Mouse (Mus musculus) hematopoietic stem cell, adult 5-6 weeks (primary cell): ENCODE measurements around the gene Tln2. TPM values are rescaled to one million over a fixed set of nuclear protein-coding genes. Genes with fewer than 3 reads are reported as not detected.

Source experiments
- ATAC-seq, 2 experiments: fragments of 125-278 bp in 1 of 2; replicated peaks in 1 of 2; 2 replicates each; pipeline ENCODE4 v1.8.0; 2016 to 2017; ENCODE audit warnings: inconsistent platforms in 2 of 2, mild to moderate bottlenecking in 2 of 2, moderate number of reproducible peaks in 2 of 2, low read depth in 1 of 2, moderate TSS enrichment in 1 of 2; ENCODE audit not compliant: low FRiP score in 2 of 2, poor library complexity in 2 of 2, severe bottlenecking in 2 of 2, insufficient read depth in 1 of 2, low TSS enrichment in 1 of 2
- total RNA-seq: library from RNA; stranded (forward); fragments of 172-1452, 232-1000 nt; gene quantifications from 2 replicates; pipeline ENCODE4 v1.2.3, GENCODE M21; 2017

The Tln2 gene
- total RNA-seq, 1 experiment from 2014 or later = 0.50 TPM

- no peak for ATAC-seq
Measured at GRCm38 (mm10) chr9:67173154-67173553, 386.3 kb downstream of the Tln2 start.

GRCm38 (mm10) chr9:67171409-67171808 is 388.1 kb downstream of the Tln2 start:
- ATAC-seq = no peak

GRCm38 (mm10) chr9:67170759-67171158 is 388.7 kb downstream of the Tln2 start:
- no peak for ATAC-seq

- ATAC-seq = no peak
Measured at GRCm38 (mm10) chr9:67170047-67170446, 389.5 kb downstream of the Tln2 start.

Other genes with a start within 250 kb of the Tln2 start
- not detected in 2 replicates for gene C2cd4b, start 199.7 kb upstream of the Tln2 start, total RNA-seq